Mouse (Mus musculus) spleen, adult 2 months (tissue): ENCODE data around the gene Mt3.

ENCODE experiments used
- CTCF ChIP-seq: fragments of 200-500 bp; IDR thresholded peaks from 2 replicates; pipeline ENCODE4 v1.5.1; 2011; ENCODE audit warnings: mild to moderate bottlenecking, inconsistent platforms; ENCODE audit not compliant: insufficient read depth, insufficient read length, insufficient replicate concordance; ENCODE audit errors: extremely low read depth
- POLR2A ChIP-seq: fragments of 200-500 bp; IDR thresholded peaks from 2 replicates; pipeline ENCODE4 v1.6.1; 2011; ENCODE audit warnings: low read depth, low read length, inconsistent platforms

GRCm38 (mm10) chr8:94182055-94182929 is 29.9 kb downstream of the Mt3 start:
- TF ChIP-seq POLR2A, result no peak
- no peak for TF ChIP-seq CTCF
